Mouse (Mus musculus) liver, adult 2 months (tissue): ENCODE measurements at regions not wholly inside any gene's neighbourhood (a gene's known extent, or its start where the extent isn't known, plus 50 kb on each side); places are given as distances from the start of the nearest gene placed in this dataset.

ENCODE experiments used
- CTCF ChIP-seq: fragments of 200-500 bp; IDR thresholded peaks from 2 replicates; pipeline ENCODE4 v1.5.1; 2011; ENCODE audit warnings: low read depth, low read length, control low read depth
- POLR2A ChIP-seq: fragments of 200-500 bp; IDR thresholded peaks from 2 replicates; pipeline ENCODE4 v1.6.1; 2011; ENCODE audit warnings: low read length, control low read depth; ENCODE audit not compliant: insufficient read depth; ENCODE audit errors: extremely low read depth

DNA sequence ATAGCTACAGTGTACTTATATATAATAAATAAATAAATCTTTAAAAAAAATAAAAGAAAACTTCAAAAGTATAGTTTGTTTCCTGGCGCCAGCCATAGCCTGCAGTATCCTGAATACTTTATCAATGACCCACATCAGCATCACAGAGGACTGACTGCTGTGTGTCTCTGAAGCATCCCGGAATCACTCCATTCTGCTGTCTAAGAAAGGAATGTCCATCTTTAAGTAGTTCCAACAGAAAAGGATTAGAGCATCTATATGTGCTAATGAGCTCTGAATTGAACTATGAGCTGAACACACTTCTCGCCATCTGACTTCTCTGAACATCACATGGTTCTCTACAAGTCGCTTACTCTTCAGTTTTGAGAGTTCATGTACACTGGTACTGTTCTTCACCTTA lies 745.8 kb upstream of the Chrm3 start:
- TF ChIP-seq POLR2A, result no peak
- TF ChIP-seq CTCF, result no peak
